Mouse (Mus musculus): ENCODE results near the gene Map4k5.

Map4k5 gene

GRCm38 (mm10) chr12:69756015-69756414 is 137.0 kb downstream of the Map4k5 start:
- no peak for DNase-seq (ENCODE audit: low read depth, low spot score)

GRCm38 (mm10) chr12:69753936-69754335 is 139.1 kb downstream of the Map4k5 start:
- DNase-seq (ENCODE audit: low read depth, low spot score), result no peak
